Mouse (Mus musculus): ENCODE results near the gene Gnptab.

DNA sequence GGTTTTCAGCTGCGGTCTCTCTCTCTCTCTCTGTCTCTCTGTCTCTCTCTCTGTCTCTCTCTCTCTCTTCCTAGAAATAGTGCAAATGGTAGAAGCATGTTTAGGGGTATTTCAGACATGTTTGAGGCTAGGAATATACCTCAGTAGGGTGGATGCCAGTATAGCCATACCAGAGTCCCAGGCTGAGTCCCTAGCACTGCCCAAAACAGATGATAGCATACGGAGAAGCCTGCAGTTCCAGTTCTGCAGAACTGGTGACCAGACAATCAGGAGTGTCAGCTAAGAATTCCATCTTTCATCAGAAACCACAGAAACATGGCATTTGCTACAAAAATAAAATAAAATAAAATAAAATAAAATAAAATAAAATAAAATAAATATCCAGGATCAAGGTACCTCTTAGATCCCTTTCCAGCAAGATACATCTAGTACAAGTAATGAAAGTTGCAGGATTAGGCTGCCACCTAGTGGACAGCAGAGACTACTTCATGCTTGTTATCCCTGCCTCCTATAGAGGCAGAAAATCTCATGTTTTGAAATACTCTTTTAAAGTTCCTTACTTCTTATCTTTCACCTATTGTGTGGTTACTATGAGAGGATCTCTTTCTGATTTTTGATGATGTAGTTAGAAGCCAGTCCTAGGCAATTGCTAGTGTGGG is 47.4 kb downstream of the Gnptab start:
- TF ChIP-seq ZNF384 (IDR thresholded peaks at IDR 0.05; ENCODE audit: low read depth, low read length) (no peak), CTCF (IDR thresholded peaks at IDR 0.05 in 2 of 3, conservative IDR thresholded peaks at IDR 0.05 in 1 of 3; ENCODE audit: control insufficient read depth in 1 of 3, insufficient read depth in 1 of 3, low read depth in 2 of 3, low read length in 3 of 3, poor library complexity in 1 of 3, severe bottlenecking in 1 of 3) (peak; percentile 57 to 81 (median 61)), HCFC1 (IDR thresholded peaks at IDR 0.05; ENCODE audit: low read depth, low read length) (no peak), ETS1 (IDR thresholded peaks at IDR 0.05; ENCODE audit: low read depth, low read length) (no peak; the same call in 1 of the 2 replicates), RAD21 (IDR thresholded peaks at IDR 0.05; ENCODE audit: low read depth, low read length) (peak; percentile 81), JUND (IDR thresholded peaks at IDR 0.05; ENCODE audit: low read depth, low read length) (no peak), POLR2A (IDR thresholded peaks at IDR 0.05; ENCODE audit: control insufficient read depth in 1 of 2, insufficient read depth in 1 of 2, low read depth in 1 of 2, low read length in 2 of 2, poor library complexity in 1 of 2) (no peak), KAT2A (conservative IDR thresholded peaks at IDR 0.05; ENCODE audit: low read depth, low read length) (no peak), MYC (IDR thresholded peaks at IDR 0.05; ENCODE audit: low read depth, low read length) (0 out of 2 replicates have a peak, but pooled peaks have one; percentile 32), USF1 (IDR thresholded peaks at IDR 0.05; ENCODE audit: low read depth, low read length) (no peak), EP300 (IDR thresholded peaks at IDR 0.05; ENCODE audit: low read depth in 1 of 2, low read length in 2 of 2) (no peak), NELFE (IDR thresholded peaks at IDR 0.05; ENCODE audit: low read depth, low read length) (no peak)
